Comparison of ENCODE assay signal across 19 mouse cellular contexts in the genomic region with DNA sequence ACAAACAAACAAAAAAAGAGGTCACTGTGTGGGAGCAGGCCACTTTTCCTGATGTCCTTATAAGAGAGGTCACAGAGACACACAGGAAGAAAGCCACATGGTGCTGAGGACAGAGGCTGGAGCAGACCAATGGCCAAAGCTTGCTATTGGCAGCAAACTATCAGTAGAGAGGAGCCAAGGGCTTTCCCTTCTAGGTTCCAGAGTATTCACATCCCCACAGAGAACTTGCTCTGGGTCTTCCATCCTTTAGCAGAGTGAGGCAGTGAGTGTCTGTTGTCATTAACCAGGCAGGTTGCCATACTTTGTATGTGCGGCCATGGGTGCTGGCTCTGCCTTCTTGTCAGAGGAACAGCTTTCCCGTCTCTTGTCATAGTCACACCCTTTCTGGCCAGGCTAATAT.
"Had no signal": no experiment of that assay in that cellular context is flagged by ENCODE, and none has a peak within 500 bp of the region (broad histone marks: within the 10 kb centered on the region; RNA-seq: fewer than 3 reads in every experiment).

No protein-coding gene starts in this region.

- H3K4me3 ChIP-seq: limb, embryonic 13.5 days; liver, embryonic 12.5 days; liver, embryonic 15.5 days; lung, embryonic 15.5 days; midbrain, embryonic 12.5 days; midbrain, embryonic 15.5 days; neural tube, embryonic 12.5 days; neural tube, embryonic 15.5 days had no signal

- H3K4me2 ChIP-seq: limb, embryonic 13.5 days; liver, embryonic 12.5 days; liver, embryonic 15.5 days; lung, embryonic 15.5 days; midbrain, embryonic 12.5 days; midbrain, embryonic 15.5 days; neural tube, embryonic 12.5 days; neural tube, embryonic 15.5 days had no signal

- H3K27ac ChIP-seq: liver, embryonic 12.5 days; liver, embryonic 15.5 days; lung, embryonic 15.5 days; midbrain, embryonic 12.5 days; midbrain, embryonic 15.5 days; neural tube, embryonic 12.5 days; neural tube, embryonic 15.5 days had no signal

- ATAC-seq: intestine, postnatal 0 days; liver, embryonic 12.5 days; midbrain, embryonic 15.5 days had no signal

- H3K9ac ChIP-seq: limb, embryonic 13.5 days; liver, embryonic 12.5 days; liver, embryonic 15.5 days; lung, embryonic 15.5 days; midbrain, embryonic 12.5 days; midbrain, embryonic 15.5 days; neural tube, embryonic 12.5 days; neural tube, embryonic 15.5 days had no signal

- H3K27me3 ChIP-seq: limb, embryonic 13.5 days; liver, embryonic 12.5 days; liver, embryonic 15.5 days; lung, embryonic 15.5 days; midbrain, embryonic 15.5 days; neural tube, embryonic 12.5 days; neural tube, embryonic 15.5 days had no signal

- H3K9me3 ChIP-seq: liver, embryonic 12.5 days; liver, embryonic 15.5 days; lung, embryonic 15.5 days; midbrain, embryonic 12.5 days; midbrain, embryonic 15.5 days; neural tube, embryonic 12.5 days; neural tube, embryonic 15.5 days had no signal

- DNase-seq: kidney, adult 2 months; kidney, postnatal 10 days; kidney, postnatal 4 days; left cerebral cortex, postnatal 4 days; liver; lung, adult 18-20 months; retina, postnatal 1 day; right cerebral cortex, postnatal 25 days; thymus, adult 18-20 months; thymus, postnatal 36 days had no signal

- H3K36me3 ChIP-seq: limb, embryonic 13.5 days; liver, embryonic 12.5 days; liver, embryonic 15.5 days; lung, embryonic 15.5 days; midbrain, embryonic 12.5 days; midbrain, embryonic 15.5 days; neural tube, embryonic 12.5 days; neural tube, embryonic 15.5 days had no signal

- H3K4me1 ChIP-seq: liver, embryonic 15.5 days; lung, embryonic 15.5 days; midbrain, embryonic 12.5 days; midbrain, embryonic 15.5 days; neural tube, embryonic 12.5 days; neural tube, embryonic 15.5 days had no signal
